Mouse (Mus musculus) MEL (cell line): ENCODE measurements around the gene Acot11.

ENCODE experiments used
- CTCF ChIP-seq, 3 experiments: IDR thresholded peaks in 2 of 3; conservative IDR thresholded peaks in 1 of 3; 2 replicates each; pipeline ENCODE4 v1.5.1; 2011 to 2012; ENCODE audit warnings: low read length in 3 of 3, low read depth in 2 of 3, mild to moderate bottlenecking in 2 of 3, improper control_type of control experiment in 1 of 3, inconsistent platforms in 1 of 3, mixed read lengths in 1 of 3, moderate library complexity in 1 of 3; ENCODE audit not compliant: control insufficient read depth in 1 of 3, insufficient read depth in 1 of 3, poor library complexity in 1 of 3, severe bottlenecking in 1 of 3
- E2F4 ChIP-seq: IDR thresholded peaks from 2 replicates; pipeline ENCODE4 v1.6.1; 2011; ENCODE audit warnings: low read depth, low read length, improper control_type of control experiment, borderline replicate concordance
- EP300 ChIP-seq, 2 experiments: IDR thresholded peaks; 2 replicates each; pipeline ENCODE4 v1.6.1; 2011; ENCODE audit warnings: improper control_type of control experiment in 2 of 2, low read length in 2 of 2, low read depth in 1 of 2, mild to moderate bottlenecking in 1 of 2
- MAFK ChIP-seq: IDR thresholded peaks from 2 replicates; pipeline ENCODE4 v1.6.1; 2011; ENCODE audit warnings: low read depth, mild to moderate bottlenecking, low read length, improper control_type of control experiment, borderline replicate concordance
- NELFE ChIP-seq: IDR thresholded peaks from 2 replicates; pipeline ENCODE4 v1.6.1; 2011; ENCODE audit warnings: low read depth, low read length, improper control_type of control experiment
- POLR2A ChIP-seq, 2 experiments: IDR thresholded peaks; 2 replicates each; pipeline ENCODE4 v1.6.1; 2011 to 2012; ENCODE audit warnings: low read length in 2 of 2, mild to moderate bottlenecking in 2 of 2, control low read depth in 1 of 2, improper control_type of control experiment in 1 of 2, low read depth in 1 of 2, moderate library complexity in 1 of 2; ENCODE audit not compliant: control insufficient read depth in 1 of 2, insufficient read depth in 1 of 2, poor library complexity in 1 of 2
- SIN3A ChIP-seq: IDR thresholded peaks from 2 replicates; pipeline ENCODE4 v1.6.1; 2012; ENCODE audit warnings: low read length, improper control_type of control experiment, inconsistent platforms
- UBTF ChIP-seq: IDR thresholded peaks from 2 replicates; pipeline ENCODE4 v1.6.1; 2012; ENCODE audit warnings: low read depth, mild to moderate bottlenecking, inconsistent platforms, low read length, improper control_type of control experiment, moderate library complexity, borderline replicate concordance; ENCODE audit not compliant: insufficient read depth
- USF1 ChIP-seq: IDR thresholded peaks from 2 replicates; pipeline ENCODE4 v1.6.1; 2014; ENCODE audit warnings: low read depth, mild to moderate bottlenecking, inconsistent platforms, low read length, improper control_type of control experiment, moderate library complexity
- ZC3H11A ChIP-seq: IDR thresholded peaks from 2 replicates; pipeline ENCODE4 v1.6.1; 2012; ENCODE audit warnings: low read depth, mild to moderate bottlenecking, inconsistent platforms, low read length, improper control_type of control experiment
- ZMIZ1 ChIP-seq: IDR thresholded peaks from 2 replicates; pipeline ENCODE4 v1.6.1; 2012; ENCODE audit warnings: low read depth, mild to moderate bottlenecking, inconsistent platforms, low read length, improper control_type of control experiment, moderate library complexity
- ZNF384 ChIP-seq: IDR thresholded peaks from 2 replicates; pipeline ENCODE4 v1.6.1; 2012; ENCODE audit warnings: low read depth, mild to moderate bottlenecking, inconsistent platforms, low read length, improper control_type of control experiment

GRCm38 (mm10) chr4:106819404-106819803, 14.6 kb upstream of the Acot11 start:
- TF ChIP-seq POLR2A (IDR thresholded peaks at IDR 0.05; ENCODE audit: control insufficient read depth in 1 of 2, insufficient read depth in 1 of 2, low read depth in 1 of 2, low read length in 2 of 2, poor library complexity in 1 of 2), result no peak
- no peak for TF ChIP-seq SIN3A
- no peak for TF ChIP-seq CTCF (IDR thresholded peaks at IDR 0.05 in 2 of 3, conservative IDR thresholded peaks at IDR 0.05 in 1 of 3; ENCODE audit: control insufficient read depth in 1 of 3, insufficient read depth in 1 of 3, low read depth in 2 of 3, low read length in 3 of 3, poor library complexity in 1 of 3, severe bottlenecking in 1 of 3)
- no peak for TF ChIP-seq USF1
- no peak for TF ChIP-seq ZMIZ1
- TF ChIP-seq MAFK, result no peak
- TF ChIP-seq NELFE, result no peak
- TF ChIP-seq ZNF384, result no peak
- TF ChIP-seq ZC3H11A, result no peak
- TF ChIP-seq UBTF, result no peak
- TF ChIP-seq EP300 (IDR thresholded peaks at IDR 0.05; ENCODE audit: low read depth in 1 of 2, low read length in 2 of 2), result no peak
- TF ChIP-seq E2F4, result no peak
